Mouse (Mus musculus) layer of hippocampus, postnatal 25 days (tissue): Measurements from ENCODE around the gene Pepd. TPM values are rescaled to one million over a fixed set of nuclear protein-coding genes. Genes with fewer than 3 reads are reported as not detected.

Experiments used
- DNase-seq, 2 experiments: peaks; one replicate each; pipeline ENCODE4 v3.0.0; 2022; ENCODE audit warnings: mixed read lengths in 2 of 2, low spot score in 1 of 2; ENCODE audit errors: extremely low spot score in 1 of 2
- total RNA-seq, 2 experiments: library from RNA; stranded (reverse); gene quantifications; 2 replicates each; pipeline ENCODE4 v1.2.3; 2021

The Pepd gene
- total RNA-seq, 2 experiments from 2014 or later: 28.1 to 30.4 TPM

DNA sequence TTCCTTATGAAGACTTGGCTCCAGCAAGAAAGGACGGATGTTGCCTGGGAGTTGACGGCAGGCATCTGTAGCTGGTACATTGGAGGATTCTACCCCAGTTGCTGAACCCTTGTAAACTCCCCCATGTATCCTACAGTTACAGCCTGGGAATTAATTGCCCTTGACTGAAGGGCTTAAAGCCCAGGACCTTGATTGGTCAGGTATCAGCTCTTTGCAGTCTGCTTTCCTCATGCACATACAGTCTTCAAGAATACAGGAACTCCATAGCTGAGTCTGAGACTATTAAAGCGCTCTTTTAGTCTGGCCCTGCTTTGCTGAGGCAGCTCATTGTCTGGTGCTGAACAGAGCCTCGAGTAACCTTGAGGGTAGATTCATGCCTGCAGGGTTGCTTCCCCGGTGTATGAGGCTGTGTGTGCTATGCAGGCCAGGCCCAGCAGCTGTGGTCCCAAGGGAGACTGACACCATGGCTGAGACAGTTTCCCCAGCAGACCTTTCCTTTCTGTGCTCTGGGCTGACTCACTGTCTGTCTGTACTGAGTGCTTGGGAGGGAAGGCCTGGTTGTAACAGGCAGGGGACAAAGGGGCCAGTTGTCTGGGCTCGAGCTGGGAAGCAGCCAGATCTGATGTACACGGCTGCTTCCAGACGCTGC, 17.6 kb downstream of the Pepd start:
- no peak for DNase-seq

DNA sequence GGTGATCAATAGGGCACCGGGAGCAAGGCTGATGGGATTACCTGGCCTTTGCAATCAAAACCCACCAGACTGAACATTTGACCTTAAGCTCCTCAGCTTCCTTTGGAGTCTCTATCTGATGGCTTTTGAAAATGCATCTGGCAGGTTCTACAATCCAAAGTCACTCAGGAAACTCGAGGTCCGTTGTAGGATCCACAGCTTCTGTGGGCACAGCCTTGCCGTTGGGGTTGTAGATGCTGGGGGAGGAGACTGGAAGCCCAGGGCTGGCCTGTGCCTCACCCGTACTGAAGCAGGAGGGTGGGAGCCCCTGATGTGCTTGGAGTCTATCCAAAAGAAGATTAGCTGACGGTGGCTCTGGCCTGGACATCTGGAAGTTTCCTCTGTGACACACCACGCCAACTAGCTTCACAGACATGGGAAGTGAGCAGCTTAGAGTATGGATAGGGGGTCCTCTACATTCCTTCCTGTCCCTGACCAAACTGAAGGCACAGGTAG, 18.1 kb downstream of the Pepd start:
- no peak for DNase-seq

- DNase-seq: no peak
These were observed 20.5 kb downstream of the Pepd start for GRCm38 (mm10) chr7:34932631-34933030.

GRCm38 (mm10) chr7:34933142-34933541, 21.0 kb downstream of the Pepd start:
- DNase-seq: no peak

GRCm38 (mm10) chr7:34936347-34936746, 24.2 kb downstream of the Pepd start:
- DNase-seq: no peak

- DNase-seq: no peak
These were observed 26.6 kb downstream of the Pepd start for GRCm38 (mm10) chr7:34938636-34939261.

- peak; percentile 18 to 19 for DNase-seq
These were observed 27.2 kb downstream of the Pepd start for GRCm38 (mm10) chr7:34939262-34939951.

DNA sequence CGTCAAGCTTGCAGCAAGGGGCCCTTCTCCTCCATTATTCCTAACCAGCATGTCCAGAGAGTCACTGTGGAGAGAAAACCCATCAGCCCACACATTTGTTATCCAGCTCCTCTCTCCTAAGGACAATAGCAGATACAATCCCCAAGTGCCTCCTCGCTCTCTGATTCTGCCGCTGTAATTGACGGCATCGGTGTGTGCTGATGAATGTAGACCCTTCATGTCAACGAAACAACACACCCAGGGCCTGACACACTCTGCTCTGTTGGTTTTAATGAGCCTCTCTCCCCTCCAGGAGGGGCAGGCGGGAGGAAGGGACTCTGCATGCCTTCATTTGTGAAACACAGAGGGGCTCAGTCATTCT, 27.8 kb downstream of the Pepd start:
- no peak for DNase-seq

DNA sequence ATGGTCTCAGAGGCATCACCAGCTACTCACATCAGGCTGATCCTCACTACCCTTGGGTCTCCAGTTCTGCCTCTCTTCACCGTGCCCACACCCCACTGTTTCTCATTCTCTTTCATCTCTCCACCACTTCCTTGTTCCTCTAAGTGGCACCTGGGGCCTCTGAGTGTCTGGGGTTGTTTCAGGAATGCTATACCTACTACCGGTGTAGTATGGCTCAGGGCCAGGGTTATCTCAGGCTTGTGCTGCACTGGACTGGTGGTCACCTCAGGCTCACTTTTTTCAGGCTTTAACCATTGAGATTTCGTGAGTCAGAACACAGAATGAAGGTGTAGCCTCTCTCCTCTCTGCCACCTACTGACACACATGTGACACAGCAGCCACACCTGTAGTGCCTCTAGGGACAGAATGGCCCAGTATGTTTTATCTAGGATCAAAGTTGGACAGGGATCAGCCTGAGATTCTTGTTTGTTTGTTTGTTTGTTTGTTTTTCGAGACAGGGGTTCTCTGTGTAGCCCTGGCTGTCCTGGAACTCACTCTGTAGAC, 31.5 kb downstream of the Pepd start:
- no peak for DNase-seq

- DNase-seq: no peak
These were observed 34.2 kb downstream of the Pepd start for GRCm38 (mm10) chr7:34946269-34946925.

GRCm38 (mm10) chr7:34954548-34954947, 42.4 kb downstream of the Pepd start:
- no peak for DNase-seq

DNA sequence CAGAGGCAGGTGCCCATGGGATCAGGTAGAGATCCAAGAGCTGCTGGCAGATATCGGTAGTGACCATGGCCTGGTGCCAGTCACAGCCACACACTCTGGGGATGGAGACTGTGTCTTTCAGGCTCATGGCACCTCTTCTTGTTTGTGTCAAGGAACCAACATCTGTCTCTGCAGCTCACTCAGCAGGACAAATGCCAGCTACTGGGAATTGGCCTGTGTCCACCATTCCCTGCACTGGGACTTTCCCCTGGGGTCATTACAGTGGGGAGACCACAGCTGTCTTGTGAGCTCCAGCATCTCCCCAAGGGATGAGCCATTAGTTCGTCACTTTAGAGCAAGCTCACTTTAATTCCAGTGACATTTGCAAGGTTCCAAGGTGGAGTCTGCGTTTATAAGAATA, 43.1 kb downstream of the Pepd start:
- DNase-seq: no peak

DNA sequence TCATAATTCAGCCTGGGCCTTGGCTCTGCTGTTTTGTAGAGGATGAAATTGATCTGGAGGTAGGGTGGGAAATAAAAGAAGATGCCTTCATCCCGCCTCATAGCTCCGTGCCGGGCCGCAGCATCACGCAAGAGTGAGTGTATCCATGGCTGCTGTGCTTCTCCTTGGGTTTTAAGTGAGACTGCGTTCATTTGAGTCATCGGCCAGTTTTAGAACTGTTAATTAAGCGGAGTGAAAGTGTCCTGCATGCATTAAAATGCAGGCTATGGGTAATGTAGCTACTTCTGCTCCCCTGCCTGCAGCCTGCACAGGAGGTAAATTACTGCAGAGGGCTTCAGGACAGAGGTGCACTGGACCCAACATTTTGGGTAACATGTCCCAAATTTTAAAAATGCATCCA, 45.0 kb downstream of the Pepd start:
- DNase-seq: no peak

DNA sequence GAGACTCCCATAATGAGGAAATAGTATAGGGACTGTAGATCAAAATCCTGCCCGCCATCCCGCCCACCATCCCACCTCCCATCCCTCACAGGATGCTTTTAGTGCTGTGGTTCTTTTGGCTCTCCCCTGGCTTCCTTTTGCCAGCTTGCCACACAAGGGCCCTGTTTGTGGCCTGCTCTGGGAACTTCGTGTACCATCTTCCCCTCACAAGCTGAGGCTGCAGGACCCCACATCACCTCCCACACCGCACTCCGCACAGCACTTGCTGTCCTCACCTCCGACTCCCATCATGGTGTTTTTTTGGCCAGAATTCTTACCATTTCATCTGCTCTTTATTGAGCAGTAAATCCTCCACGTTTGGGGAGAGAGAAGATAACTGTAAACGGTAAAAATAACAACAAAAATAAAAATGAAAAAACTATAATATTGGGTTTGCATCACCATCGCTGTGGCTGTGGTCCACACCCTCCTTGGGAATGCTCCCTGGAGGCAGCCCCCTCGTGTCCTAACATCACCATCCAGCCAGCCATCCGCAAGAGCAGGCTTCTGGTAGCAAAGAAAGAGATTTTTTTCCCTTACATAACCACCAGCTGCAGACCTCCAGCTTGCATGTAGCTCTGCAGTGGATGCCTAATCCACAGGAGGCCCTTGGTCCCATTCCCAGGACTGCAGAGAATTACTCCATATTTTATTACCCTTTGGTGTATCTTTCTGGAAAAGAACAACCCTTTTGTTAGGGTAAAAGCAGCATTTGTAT, 51.9 kb downstream of the Pepd start:
- peak in 1 of 2 experiments; percentile 14 for DNase-seq

DNA sequence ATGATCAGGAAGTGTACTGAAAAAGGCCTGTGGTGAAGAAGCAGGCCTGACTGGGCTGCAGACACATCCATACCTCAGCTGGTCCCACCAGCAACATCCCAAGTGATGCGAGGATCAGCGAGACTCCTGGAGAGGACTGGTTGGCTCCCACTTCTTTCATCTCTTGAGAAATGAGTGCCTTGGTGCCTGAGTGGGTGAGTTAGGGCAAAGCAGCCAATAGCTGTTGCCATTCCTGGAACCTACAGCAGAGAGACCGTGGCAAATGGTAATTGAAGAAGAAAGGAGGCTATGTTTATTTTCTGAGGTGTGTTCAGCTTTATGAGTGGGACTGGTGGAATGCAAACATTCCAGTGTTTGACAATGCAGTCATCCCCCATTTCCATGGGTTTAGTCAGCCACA, 55.2 kb downstream of the Pepd start:
- DNase-seq: no peak

DNA sequence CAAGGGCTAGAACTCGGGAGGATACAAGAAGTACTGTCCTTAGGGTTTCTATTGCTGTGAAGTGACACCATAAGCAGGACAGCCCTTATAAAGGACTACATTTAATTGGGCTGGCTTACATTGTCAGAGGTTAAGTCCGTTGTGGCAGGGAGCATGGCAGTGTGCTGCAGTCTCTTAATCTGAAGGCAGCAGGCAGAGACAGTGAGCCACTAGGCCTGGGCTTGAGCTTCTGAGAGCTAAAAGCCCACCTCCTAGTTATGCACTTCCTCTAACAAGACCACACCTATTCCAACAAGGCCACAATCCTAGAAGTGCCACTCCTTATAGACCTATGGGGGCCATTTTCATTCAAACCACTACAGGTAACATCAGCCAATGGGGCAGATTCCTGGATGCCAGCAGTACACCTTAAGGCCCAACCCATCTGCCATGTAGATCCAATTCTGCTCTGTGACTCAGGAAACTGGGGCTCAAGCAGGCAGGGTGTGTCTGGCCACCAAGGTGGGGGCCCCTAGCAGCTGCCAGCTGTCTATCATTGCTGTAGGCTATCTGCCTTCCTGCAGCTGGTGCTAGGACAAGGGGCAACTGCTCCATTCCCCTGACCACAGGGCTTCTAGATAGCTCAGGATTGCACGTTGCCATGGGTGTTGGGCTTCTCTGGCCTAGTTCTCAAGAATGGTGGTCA, 56.7 kb downstream of the Pepd start:
- no peak for DNase-seq

DNA sequence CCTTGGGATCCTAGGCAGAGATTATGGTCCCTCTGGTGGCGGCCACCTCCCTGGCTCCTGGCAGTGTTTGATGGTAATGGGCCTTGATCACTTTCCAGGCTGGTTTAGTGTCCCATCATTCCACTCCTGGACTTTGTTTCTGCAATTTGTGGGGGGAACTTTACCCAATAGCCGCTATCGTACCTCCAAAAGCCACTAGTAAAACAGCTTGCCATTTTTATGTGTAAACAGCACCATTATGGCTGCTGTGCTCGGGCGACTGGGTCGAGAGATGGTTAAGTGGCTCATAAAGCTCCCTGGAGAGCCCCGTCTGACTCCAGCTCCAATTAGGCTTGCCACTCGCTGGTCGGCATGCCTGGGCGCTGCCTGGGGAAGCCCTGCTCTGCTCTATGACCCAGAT, 59.6 kb downstream of the Pepd start:
- DNase-seq: no peak

DNA sequence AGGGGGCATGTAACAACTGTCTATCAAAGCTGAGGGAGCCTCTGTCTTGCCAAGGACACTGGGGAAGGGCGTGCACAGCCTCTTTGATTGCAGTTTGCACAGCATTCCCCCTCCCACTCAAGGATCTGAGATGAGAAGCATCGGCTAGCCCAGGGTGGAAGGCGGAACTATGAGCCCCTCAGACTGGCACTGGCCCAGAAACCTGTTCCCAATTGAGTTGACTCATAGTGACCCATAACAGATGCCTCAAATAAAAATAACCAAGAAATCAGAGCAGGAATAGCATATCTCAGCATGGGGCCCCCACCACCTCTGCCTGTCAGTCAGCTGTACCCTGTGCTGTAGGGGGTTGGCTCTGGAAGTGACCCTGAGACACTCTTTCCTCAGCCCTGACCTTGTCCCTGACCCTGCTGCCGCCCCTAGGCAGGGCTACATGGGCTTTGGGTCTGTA, 60.8 kb downstream of the Pepd start:
- no peak for DNase-seq

- no peak for DNase-seq
These were observed 61.7 kb downstream of the Pepd start for GRCm38 (mm10) chr7:34973877-34974276.

- no peak for DNase-seq
These were observed 63.7 kb downstream of the Pepd start for GRCm38 (mm10) chr7:34975913-34976312.
